Mouse (Mus musculus) olfactory bulb, adult 2 months (tissue): ENCODE data around the gene Spata31d1b.

ENCODE experiments used
- CTCF ChIP-seq: fragments of 200-500 bp; IDR thresholded peaks from 2 replicates; pipeline ENCODE4 v1.5.1; 2012; ENCODE audit warnings: low read depth, mild to moderate bottlenecking, low read length, moderate library complexity; ENCODE audit not compliant: insufficient read depth
- POLR2A ChIP-seq: fragments of 200-500 bp; IDR thresholded peaks from 2 replicates; pipeline ENCODE4 v1.6.1; 2012; ENCODE audit warnings: mild to moderate bottlenecking, low read depth, low read length, moderate library complexity; ENCODE audit not compliant: insufficient read depth

DNA sequence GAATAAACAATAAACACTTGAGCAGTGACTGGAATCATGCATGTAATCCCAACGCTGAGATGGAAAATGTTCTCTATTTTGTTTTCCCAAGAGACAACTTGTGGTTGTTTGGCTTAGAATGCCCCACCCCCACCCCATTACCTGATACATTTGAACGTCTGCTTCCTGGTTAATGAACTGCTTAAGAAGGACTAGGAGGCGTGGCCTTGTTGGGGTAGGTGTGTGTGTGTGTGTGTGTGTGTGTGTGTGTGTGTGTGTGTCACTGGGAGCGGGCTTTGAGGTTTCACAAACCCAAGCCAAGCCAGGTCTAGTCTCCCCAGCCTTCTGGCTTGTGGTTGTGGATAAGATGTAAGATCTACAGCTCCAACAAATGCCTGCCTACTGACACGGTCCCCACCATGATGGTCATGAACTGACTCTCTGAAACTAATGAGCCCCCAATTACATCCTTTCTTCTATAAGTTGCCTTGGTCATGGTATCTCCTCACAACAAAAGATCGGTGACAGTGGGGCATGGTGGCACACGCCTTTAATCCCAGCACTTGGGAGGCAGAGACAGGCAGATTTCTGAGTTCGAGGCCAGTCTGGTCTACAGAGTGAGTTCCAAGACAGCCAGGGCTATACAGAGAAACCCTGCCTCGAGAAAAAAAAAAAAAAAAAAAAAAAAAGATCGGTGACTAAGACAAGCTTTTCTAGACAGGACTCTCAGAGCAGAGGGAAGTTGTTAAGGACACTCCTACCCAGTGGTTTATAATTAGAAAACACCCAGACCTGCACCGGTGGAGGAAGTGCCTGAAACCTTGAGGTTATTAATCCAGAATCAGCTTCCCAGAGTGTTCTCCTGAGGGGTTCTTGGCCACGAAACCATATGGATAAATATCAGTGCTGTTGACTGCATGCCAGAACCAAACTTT, 35.5 kb upstream of the Spata31d1b start:
- no peak for TF ChIP-seq CTCF
- TF ChIP-seq POLR2A: no peak
